Mouse (Mus musculus) forebrain, postnatal 0 days (tissue): ENCODE results near the gene Fbxo21. TPM values are rescaled to one million over a fixed set of nuclear protein-coding genes. Genes with fewer than 3 reads are reported as not detected.

ENCODE experiments used
- ATAC-seq: fragments of 200-750 bp; cut with Nextera tagmentation; 2 replicates; pipeline ENCODE4 v1.8.0; 2017; ENCODE audit warnings: mild to moderate bottlenecking, moderate library complexity
- DNase-seq: peaks from one replicate; pipeline ENCODE4 v3.0.0-alpha.2; 2015
- H3K27ac ChIP-seq: fragments of 300-500 bp; sonication (generic); 2 replicates; pipeline ENCODE4 v1.5.1; 2014; ENCODE audit warnings: low read depth, mild to moderate bottlenecking, antibody characterized with exemption, low read length, moderate library complexity, mixed read lengths
- H3K27me3 ChIP-seq: fragments of 300-500 bp; sonication (generic); 2 replicates; pipeline ENCODE4 v1.6.1; 2014; ENCODE audit warnings: mild to moderate bottlenecking, low read length, mixed read lengths; ENCODE audit not compliant: insufficient read depth
- H3K36me3 ChIP-seq: fragments of 300-500 bp; sonication (generic); 2 replicates; pipeline ENCODE4 v1.6.1; 2014; ENCODE audit warnings: mild to moderate bottlenecking, moderate library complexity; ENCODE audit not compliant: insufficient read depth
- H3K4me1 ChIP-seq: fragments of 300-500 bp; sonication (generic); 2 replicates; pipeline ENCODE4 v1.6.1; 2014; ENCODE audit warnings: antibody characterized with exemption; ENCODE audit not compliant: insufficient read depth
- H3K4me2 ChIP-seq: fragments of 300-500 bp; sonication (generic); 2 replicates; pipeline ENCODE4 v1.6.1; 2014; ENCODE audit warnings: low read depth, mild to moderate bottlenecking, moderate library complexity
- H3K4me3 ChIP-seq: fragments of 300-500 bp; sonication (generic); 2 replicates; pipeline ENCODE4 v1.5.1; 2014; ENCODE audit warnings: low read depth, low read length, mixed read lengths
- H3K9ac ChIP-seq: fragments of 300-500 bp; sonication (generic); 2 replicates; pipeline ENCODE4 v1.6.1; 2014; ENCODE audit warnings: mild to moderate bottlenecking
- H3K9me3 ChIP-seq: fragments of 300-500 bp; sonication (generic); 2 replicates; pipeline ENCODE4 v1.6.1; 2016; ENCODE audit warnings: low read length
- CTCF ChIP-seq: sonication (generic); IDR thresholded peaks from 2 replicates; pipeline ENCODE4 v1.5.1; 2016; ENCODE audit warnings: antibody characterized with exemption, control low read depth, low read depth
- WGBS: fragments of 180-500 bp; shearing (Covaris S2); extraction: QIAGEN DNeasy Blood & Tissue Kit; methylation state at CpG from one replicate; pipeline ENCODE4 v1.1.7; 2014; 5-methylcytosine and 5-hydroxymethylcytosine counted together
- polyA plus RNA-seq: library from polyadenylated mRNA; unstranded; fragments of >200 nt; fragmentation: Nextera tagmentation; extraction: Ambion mirVana; gene quantifications from 2 replicates; pipeline ENCODE4 v1.2.1, GENCODE M21; 2015
- total RNA-seq: library from RNA; depleted of rRNA; stranded (reverse); fragments of >200 nt; gene quantifications from 2 replicates; pipeline ENCODE4 v1.2.3, GENCODE M21; 2014

Fbxo21 gene
- total and polyA plus RNA-seq, 2 experiments from 2014 or later, result 161 to 197 TPM

GRCm38 (mm10) chr5:117999584-117999983, 23.1 kb downstream of the Fbxo21 start:
- DNase-seq (no peak), ATAC-seq (peak; percentile 32; the same call in 1 of the 2 replicates)
- Histone ChIP-seq H3K9ac (no peak overlapping the region), H3K9me3 (no peaks in the 10 kb centered on the region), H3K27ac (no peak overlapping the region), H3K4me1 (no peaks in the 10 kb centered on the region), H3K4me3 (no peak overlapping the region), H3K4me2 (no peak overlapping the region), H3K36me3 (peaks cover 94% of the 10 kb centered on the region), H3K27me3 (no peaks in the 10 kb centered on the region)
- 77% methylated on average over 11 of the region's 11 CpGs for WGBS
- no peak for TF ChIP-seq CTCF

- peaks cover 95% of the 10 kb centered on the region for H3K36me3 ChIP-seq
- H3K4me3 ChIP-seq, result no peak overlapping the region
- DNase-seq, result peak; percentile 81
- peak; percentile 47 for ATAC-seq
- H3K9me3 ChIP-seq, result no peaks in the 10 kb centered on the region
- WGBS, result 32% methylated on average over 9 of the region's 9 CpGs
- H3K27me3 ChIP-seq, result no peaks in the 10 kb centered on the region
- no peak overlapping the region for H3K9ac ChIP-seq
- H3K4me1 ChIP-seq, result no peaks in the 10 kb centered on the region
- no peak overlapping the region for H3K27ac ChIP-seq
- H3K4me2 ChIP-seq, result no peak overlapping the region
- TF ChIP-seq CTCF, result peak; percentile 95
These were observed 25.5 kb downstream of the Fbxo21 start for GRCm38 (mm10) chr5:118002059-118002458.

- ATAC-seq (peak; percentile 37; the same call in 1 of the 2 replicates), DNase-seq (peak; percentile 73)
- peak; percentile 90 for TF ChIP-seq CTCF
- WGBS, result 73% methylated on average over 8 of the region's 8 CpGs
- Histone ChIP-seq H3K9ac (no peak overlapping the region), H3K4me3 (no peak overlapping the region), H3K4me1 (no peaks in the 10 kb centered on the region), H3K9me3 (no peaks in the 10 kb centered on the region), H3K27me3 (no peaks in the 10 kb centered on the region), H3K36me3 (peaks cover 94% of the 10 kb centered on the region), H3K4me2 (no peak overlapping the region), H3K27ac (no peak overlapping the region)
These were observed 28.1 kb downstream of the Fbxo21 start for GRCm38 (mm10) chr5:118004619-118005018.

- Histone ChIP-seq H3K36me3 (peaks cover 92% of the 10 kb centered on the region), H3K4me2 (no peak overlapping the region), H3K4me3 (no peak overlapping the region), H3K4me1 (no peaks in the 10 kb centered on the region), H3K27ac (no peak overlapping the region), H3K9ac (no peak overlapping the region), H3K27me3 (no peaks in the 10 kb centered on the region), H3K9me3 (no peaks in the 10 kb centered on the region)
- 74% methylated on average over 1 of the region's 1 CpGs for WGBS
- DNase-seq (no peak), ATAC-seq (no peak)
- no peak for TF ChIP-seq CTCF
These were observed 29.2 kb downstream of the Fbxo21 start for GRCm38 (mm10) chr5:118005728-118006127.

GRCm38 (mm10) chr5:118008344-118008743, 31.8 kb downstream of the Fbxo21 start:
- H3K36me3 ChIP-seq, result peaks cover 69% of the 10 kb centered on the region
- H3K4me2 ChIP-seq, result no peak overlapping the region
- H3K4me1 ChIP-seq, result no peaks in the 10 kb centered on the region
- no peak for TF ChIP-seq CTCF
- no peak overlapping the region for H3K4me3 ChIP-seq
- ATAC-seq, result no peak
- H3K27ac ChIP-seq, result no peak overlapping the region
- WGBS, result 94% methylated on average over 13 of the region's 13 CpGs
- no peak for DNase-seq
- H3K9me3 ChIP-seq, result no peaks in the 10 kb centered on the region
- no peaks in the 10 kb centered on the region for H3K27me3 ChIP-seq
- no peak overlapping the region for H3K9ac ChIP-seq

- Histone ChIP-seq H3K27ac (no peak overlapping the region), H3K9me3 (no peaks in the 10 kb centered on the region), H3K9ac (no peak overlapping the region), H3K4me1 (no peaks in the 10 kb centered on the region), H3K36me3 (peaks cover 45% of the 10 kb centered on the region), H3K4me3 (no peak overlapping the region), H3K4me2 (no peak overlapping the region), H3K27me3 (no peaks in the 10 kb centered on the region)
- WGBS, result 77% methylated on average over 7 of the region's 7 CpGs
- no peak for TF ChIP-seq CTCF
- ATAC-seq (no peak), DNase-seq (no peak)
These were observed 34.3 kb downstream of the Fbxo21 start for GRCm38 (mm10) chr5:118010872-118011271.

DNA sequence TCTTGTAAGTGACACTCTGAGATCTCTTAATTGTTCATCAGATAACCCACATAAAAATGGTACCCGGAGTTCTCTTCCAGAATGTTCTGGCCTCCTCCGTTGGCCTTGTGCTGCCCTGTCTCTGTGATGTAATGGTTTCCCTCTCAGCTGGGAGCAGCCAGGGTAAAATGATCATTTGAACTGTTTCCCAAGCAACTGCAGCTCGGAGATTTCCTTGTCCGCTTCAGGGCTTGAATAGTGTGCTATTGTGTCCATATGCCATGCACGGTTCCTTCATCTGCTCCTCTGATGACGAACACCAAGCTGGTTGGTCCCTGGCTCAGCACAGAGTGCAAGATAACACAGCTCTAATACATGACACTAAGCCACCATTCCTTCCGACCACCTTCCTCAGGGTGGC, 35.3 kb downstream of the Fbxo21 start:
- H3K4me2 ChIP-seq, result no peak overlapping the region
- no peak for TF ChIP-seq CTCF
- no peaks in the 10 kb centered on the region for H3K9me3 ChIP-seq
- peaks cover 36% of the 10 kb centered on the region for H3K36me3 ChIP-seq
- H3K27me3 ChIP-seq, result no peaks in the 10 kb centered on the region
- no peak overlapping the region for H3K27ac ChIP-seq
- peak; percentile 40; the same call in 1 of the 2 replicates for ATAC-seq
- peak; percentile 35 for DNase-seq
- H3K4me1 ChIP-seq, result no peaks in the 10 kb centered on the region
- no peak overlapping the region for H3K9ac ChIP-seq
- WGBS, result 36% methylated on average over 7 of the region's 7 CpGs
- no peak overlapping the region for H3K4me3 ChIP-seq

DNA sequence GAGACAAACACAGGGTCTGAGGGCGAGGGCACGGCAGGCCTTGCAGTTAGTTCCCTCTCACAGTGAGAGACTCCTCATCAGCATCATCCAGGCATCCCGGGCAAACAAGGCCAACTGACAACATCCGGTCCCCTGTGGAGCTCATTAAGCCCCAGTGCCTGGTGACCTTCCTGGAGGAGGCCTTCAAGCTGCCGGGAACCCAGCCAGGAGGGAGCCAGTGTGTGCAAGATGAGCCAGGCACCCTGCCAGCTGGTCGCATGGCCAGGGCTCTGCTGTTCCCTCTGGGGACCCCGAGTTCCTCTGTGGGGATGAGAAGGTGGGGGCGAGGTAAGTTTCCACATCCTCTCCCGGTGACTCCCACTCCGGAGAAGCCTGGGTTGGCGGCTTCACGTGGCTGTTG, 38.5 kb downstream of the Fbxo21 start:
- no peak for TF ChIP-seq CTCF
- Histone ChIP-seq H3K4me3 (no peak overlapping the region), H3K4me2 (no peak overlapping the region), H3K4me1 (no peaks in the 10 kb centered on the region), H3K27ac (no peak overlapping the region), H3K27me3 (no peaks in the 10 kb centered on the region), H3K9ac (no peak overlapping the region), H3K9me3 (no peaks in the 10 kb centered on the region), H3K36me3 (peaks cover 8% of the 10 kb centered on the region; the same call in 1 of the 2 replicates)
- 15% methylated on average over 12 of the region's 12 CpGs for WGBS
- ATAC-seq (peak; percentile 42), DNase-seq (peak; percentile 57)
